Mouse (Mus musculus) limb, embryonic 15.5 days (tissue): ENCODE measurements at regions not wholly inside any gene's neighbourhood (a gene's known extent, or its start where the extent isn't known, plus 50 kb on each side); places are given as distances from the start of the nearest gene placed in this dataset.

Experiments
- ATAC-seq: fragments of 200-750 bp; cut with Nextera tagmentation; 2 replicates; pipeline ENCODE4 v1.8.0; 2017; ENCODE audit warnings: low read depth, moderate TSS enrichment; ENCODE audit not compliant: insufficient number of reproducible peaks, low FRiP score, low TSS enrichment
- H3K27ac ChIP-seq: fragments of 300-500 bp; sonication (generic); 2 replicates; pipeline ENCODE4 v1.5.1; 2015; ENCODE audit warnings: moderate library complexity, mild to moderate bottlenecking, inconsistent platforms
- H3K27me3 ChIP-seq: fragments of 300-500 bp; sonication (generic); 2 replicates; pipeline ENCODE4 v1.6.1; 2015; ENCODE audit warnings: inconsistent platforms
- H3K36me3 ChIP-seq: fragments of 300-500 bp; sonication (generic); 2 replicates; pipeline ENCODE4 v1.6.1; 2015; ENCODE audit warnings: inconsistent platforms
- H3K4me1 ChIP-seq: fragments of 300-500 bp; sonication (generic); 2 replicates; pipeline ENCODE4 v1.6.1; 2015; ENCODE audit warnings: inconsistent platforms
- H3K4me2 ChIP-seq: fragments of 300-500 bp; sonication (generic); 2 replicates; pipeline ENCODE4 v1.6.1; 2015; ENCODE audit warnings: mild to moderate bottlenecking, inconsistent platforms
- H3K4me3 ChIP-seq: fragments of 300-500 bp; sonication (generic); 2 replicates; pipeline ENCODE4 v1.5.1; 2015; ENCODE audit warnings: mild to moderate bottlenecking, inconsistent platforms
- H3K9ac ChIP-seq: fragments of 300-500 bp; sonication (generic); 2 replicates; pipeline ENCODE4 v1.6.1; 2015; ENCODE audit warnings: inconsistent platforms
- H3K9me3 ChIP-seq: fragments of 300-500 bp; sonication (generic); 2 replicates; pipeline ENCODE4 v1.6.1; 2016; ENCODE audit warnings: inconsistent platforms
- WGBS: fragments of 180-500 bp; shearing (Covaris S2); methylation state at CpG from one replicate; pipeline ENCODE4 v1.1.7; 2015; 5-methylcytosine and 5-hydroxymethylcytosine counted together

- Histone ChIP-seq H3K4me1 (no peaks in the 10 kb centered on the region), H3K27ac (no peak overlapping the region), H3K9me3 (no peaks in the 10 kb centered on the region), H3K4me3 (no peak overlapping the region), H3K4me2 (no peak overlapping the region), H3K27me3 (no peaks in the 10 kb centered on the region), H3K36me3 (no peaks in the 10 kb centered on the region), H3K9ac (no peak overlapping the region)
- no peak for ATAC-seq
- 50% methylated on average over 1 of the region's 1 CpGs for WGBS
These were observed 129.7 kb upstream of the Shh start for GRCm38 (mm10) chr5:28596537-28597314.

GRCm38 (mm10) chr5:28571347-28571998 is 104.4 kb upstream of the Shh start:
- Histone ChIP-seq H3K9me3 (no peaks in the 10 kb centered on the region), H3K27ac (no peak overlapping the region), H3K36me3 (no peaks in the 10 kb centered on the region), H3K9ac (no peak overlapping the region), H3K27me3 (no peaks in the 10 kb centered on the region), H3K4me1 (no peaks in the 10 kb centered on the region), H3K4me2 (no peak overlapping the region), H3K4me3 (no peak overlapping the region)
- ATAC-seq = no peak
- 82% methylated on average over 5 of the region's 5 CpGs for WGBS

- Histone ChIP-seq H3K4me2 (no peak overlapping the region), H3K27me3 (no peaks in the 10 kb centered on the region), H3K4me1 (no peaks in the 10 kb centered on the region), H3K36me3 (no peaks in the 10 kb centered on the region), H3K9ac (no peak overlapping the region), H3K9me3 (no peaks in the 10 kb centered on the region), H3K27ac (no peak overlapping the region), H3K4me3 (no peak overlapping the region)
- no peak for ATAC-seq
These were observed 101.4 kb upstream of the Shh start for GRCm38 (mm10) chr5:28568417-28568816.

GRCm38 (mm10) chr5:28567341-28567905 is 100.4 kb upstream of the Shh start:
- 86% methylated on average over 5 of the region's 5 CpGs for WGBS
- Histone ChIP-seq H3K27me3 (no peaks in the 10 kb centered on the region), H3K9me3 (no peaks in the 10 kb centered on the region), H3K4me3 (no peak overlapping the region), H3K36me3 (no peaks in the 10 kb centered on the region), H3K9ac (no peak overlapping the region), H3K4me2 (no peak overlapping the region), H3K4me1 (no peaks in the 10 kb centered on the region), H3K27ac (no peak overlapping the region)
- ATAC-seq = no peak

GRCm38 (mm10) chr5:28563401-28563800 is 96.3 kb upstream of the Shh start:
- 43% methylated on average over 3 of the region's 3 CpGs for WGBS
- Histone ChIP-seq H3K27ac (no peak overlapping the region), H3K4me3 (no peak overlapping the region), H3K27me3 (no peaks in the 10 kb centered on the region), H3K4me2 (no peak overlapping the region), H3K9me3 (no peaks in the 10 kb centered on the region), H3K36me3 (no peaks in the 10 kb centered on the region), H3K4me1 (no peaks in the 10 kb centered on the region), H3K9ac (no peak overlapping the region)
- no peak for ATAC-seq

- H3K36me3 ChIP-seq = no peaks in the 10 kb centered on the region
- H3K4me2 ChIP-seq = no peak overlapping the region
- H3K9me3 ChIP-seq = no peaks in the 10 kb centered on the region
- no peak for ATAC-seq
- H3K9ac ChIP-seq = no peak overlapping the region
- H3K4me3 ChIP-seq = no peak overlapping the region
- H3K27me3 ChIP-seq = no peaks in the 10 kb centered on the region
- H3K27ac ChIP-seq = no peak overlapping the region
- no peaks in the 10 kb centered on the region for H3K4me1 ChIP-seq
- WGBS = 79% methylated on average over 1 of the region's 1 CpGs
These were observed 95.9 kb upstream of the Shh start for GRCm38 (mm10) chr5:28562917-28563316.

- H3K27me3 ChIP-seq = no peaks in the 10 kb centered on the region
- H3K9ac ChIP-seq = no peak overlapping the region
- H3K4me2 ChIP-seq = no peak overlapping the region
- no peaks in the 10 kb centered on the region for H3K36me3 ChIP-seq
- 79% methylated on average over 2 of the region's 2 CpGs for WGBS
- no peaks in the 10 kb centered on the region for H3K4me1 ChIP-seq
- H3K27ac ChIP-seq = no peak overlapping the region
- H3K4me3 ChIP-seq = no peak overlapping the region
- ATAC-seq = no peak
- no peaks in the 10 kb centered on the region for H3K9me3 ChIP-seq
These were observed 86.5 kb upstream of the Shh start for GRCm38 (mm10) chr5:28553543-28553942.

- no peak for ATAC-seq
- Histone ChIP-seq H3K4me1 (no peaks in the 10 kb centered on the region), H3K36me3 (no peaks in the 10 kb centered on the region), H3K27me3 (no peaks in the 10 kb centered on the region), H3K4me3 (no peak overlapping the region), H3K9me3 (no peaks in the 10 kb centered on the region), H3K4me2 (no peak overlapping the region), H3K9ac (no peak overlapping the region), H3K27ac (no peak overlapping the region)
- 61% methylated on average over 6 of the region's 6 CpGs for WGBS
These were observed 63.3 kb upstream of the Shh start for GRCm38 (mm10) chr5:28530202-28530855.

GRCm38 (mm10) chr5:28526435-28526834 is 59.4 kb upstream of the Shh start:
- no peaks in the 10 kb centered on the region for H3K27me3 ChIP-seq
- no peaks in the 10 kb centered on the region for H3K36me3 ChIP-seq
- no peak overlapping the region for H3K27ac ChIP-seq
- 77% methylated on average over 3 of the region's 3 CpGs for WGBS
- H3K4me2 ChIP-seq = no peak overlapping the region
- no peak overlapping the region for H3K9ac ChIP-seq
- peaks cover 1% of the 10 kb centered on the region for H3K4me1 ChIP-seq
- H3K9me3 ChIP-seq = no peaks in the 10 kb centered on the region
- ATAC-seq = no peak
- H3K4me3 ChIP-seq = no peak overlapping the region

- H3K4me3 ChIP-seq = no peak overlapping the region
- H3K36me3 ChIP-seq = no peaks in the 10 kb centered on the region
- no peak overlapping the region for H3K9ac ChIP-seq
- H3K4me1 ChIP-seq = peaks cover 10% of the 10 kb centered on the region
- ATAC-seq = peak; percentile 32; the same call in 1 of the 2 replicates
- WGBS = 31% methylated on average over 9 of the region's 9 CpGs
- H3K27me3 ChIP-seq = no peaks in the 10 kb centered on the region
- 0 out of 2 replicates have a peak overlapping the region, but pooled peaks have one; percentile 24 for H3K4me2 ChIP-seq
- H3K9me3 ChIP-seq = no peaks in the 10 kb centered on the region
- peak overlapping the region; percentile 11; the same call in 1 of the 2 replicates for H3K27ac ChIP-seq
These were observed 54.0 kb upstream of the Shh start for GRCm38 (mm10) chr5:28520800-28521707.

GRCm38 (mm10) chr5:28519059-28519543 is 52.0 kb upstream of the Shh start:
- Histone ChIP-seq H3K27ac (no peak overlapping the region), H3K4me2 (no peak overlapping the region), H3K9me3 (no peaks in the 10 kb centered on the region), H3K36me3 (no peaks in the 10 kb centered on the region), H3K27me3 (no peaks in the 10 kb centered on the region), H3K9ac (no peak overlapping the region), H3K4me3 (no peak overlapping the region), H3K4me1 (peaks cover 10% of the 10 kb centered on the region)
- ATAC-seq = no peak
- 85% methylated on average over 3 of the region's 3 CpGs for WGBS
